Mouse (Mus musculus): ENCODE measurements around the gene Stk39.

Stk39 gene

GRCm38 (mm10) chr2:68334945-68335344 lies 137.1 kb downstream of the Stk39 start:
- DNase-seq: no peak

- DNase-seq: no peak
Measured at GRCm38 (mm10) chr2:68325306-68325705, 146.8 kb downstream of the Stk39 start.

DNA sequence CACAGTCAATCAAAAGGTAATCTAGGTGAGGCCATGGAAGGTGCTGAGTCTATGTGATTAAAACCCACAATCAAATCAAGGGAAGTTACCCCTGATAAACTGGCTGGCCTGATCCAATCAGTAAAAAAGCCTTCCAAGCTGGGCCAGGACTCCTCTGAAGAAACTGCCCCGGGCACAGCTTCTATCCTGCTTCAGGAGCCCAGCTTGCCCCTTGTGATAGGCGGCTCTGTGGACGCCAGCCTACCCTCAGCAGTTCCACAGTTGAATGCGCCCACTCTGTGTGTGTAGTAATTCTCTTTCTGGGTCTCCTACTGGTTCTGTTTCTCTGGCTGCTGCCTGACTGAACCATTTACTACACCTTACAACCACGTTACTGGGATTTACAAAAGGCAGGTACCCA lies 150.8 kb downstream of the Stk39 start:
- no peak for DNase-seq

- peak; percentile 43 to 67 for DNase-seq
Measured at GRCm38 (mm10) chr2:68320670-68321069, 151.4 kb downstream of the Stk39 start.

DNA sequence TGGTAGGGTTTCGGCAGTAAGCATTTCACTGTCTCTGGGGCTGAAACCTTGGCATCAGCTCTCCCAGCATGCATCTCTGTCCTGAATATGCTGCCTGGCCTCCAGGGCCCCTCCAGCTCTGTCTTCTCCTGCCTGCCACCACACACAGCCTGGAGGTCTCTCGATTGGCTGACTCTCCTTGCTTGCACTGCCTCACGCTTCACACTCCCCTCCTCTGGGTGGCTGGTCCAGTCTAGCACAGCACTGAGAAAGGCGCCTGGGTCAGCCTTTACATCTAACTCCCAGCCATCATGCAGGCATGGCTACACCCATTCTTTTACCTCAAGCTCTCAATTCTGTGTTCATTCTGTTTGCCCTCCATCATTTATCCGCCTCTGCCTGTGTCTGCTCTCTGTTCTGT lies 153.6 kb downstream of the Stk39 start:
- no peak for DNase-seq

- no peak for DNase-seq
Measured at GRCm38 (mm10) chr2:68317895-68318294, 154.2 kb downstream of the Stk39 start.

DNA sequence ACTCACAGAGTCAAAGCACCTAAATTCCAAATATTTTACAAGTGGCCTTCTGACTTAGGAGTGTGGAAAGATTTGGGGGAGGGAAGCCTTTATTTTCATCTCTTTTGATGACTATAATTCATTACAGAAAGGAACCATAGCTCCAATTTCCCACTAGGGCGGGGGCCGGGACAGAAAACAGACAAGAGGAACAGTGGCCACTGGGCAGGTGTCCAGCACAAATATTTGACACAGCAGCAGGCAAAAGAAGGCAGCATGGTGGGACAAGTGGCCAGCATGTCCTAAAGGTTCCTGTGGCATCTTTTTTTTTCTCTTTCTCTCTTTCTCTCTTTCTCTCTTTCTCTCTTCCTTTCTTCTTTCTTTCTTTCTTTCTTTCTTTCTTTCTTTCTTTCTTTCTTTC lies 154.6 kb downstream of the Stk39 start:
- no peak for DNase-seq

DNA sequence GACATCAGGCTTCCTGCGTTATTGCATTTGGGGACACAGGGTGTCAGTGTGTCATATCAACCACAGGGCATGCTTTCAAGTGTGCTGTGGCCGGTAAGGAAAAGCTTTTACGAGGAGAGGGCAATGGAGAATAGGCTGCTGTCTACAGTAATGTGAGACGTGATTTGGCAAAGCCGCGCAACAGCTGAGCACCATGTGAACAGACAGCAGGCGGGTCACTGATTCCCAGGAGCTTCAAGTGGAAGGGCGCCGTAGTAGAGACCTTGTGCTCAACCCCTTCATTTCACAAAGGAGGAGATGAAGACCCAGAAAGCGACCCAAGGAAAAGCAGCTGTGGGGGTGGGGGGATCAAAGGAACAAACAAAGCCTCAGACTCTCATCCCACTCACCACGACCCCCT lies 156.8 kb downstream of the Stk39 start:
- no peak for DNase-seq

- peak in 1 of 2 experiments; percentile 25 for DNase-seq
Measured at GRCm38 (mm10) chr2:68310121-68310520, 161.9 kb downstream of the Stk39 start.

GRCm38 (mm10) chr2:68306519-68306918 lies 165.5 kb downstream of the Stk39 start:
- DNase-seq: no peak

DNA sequence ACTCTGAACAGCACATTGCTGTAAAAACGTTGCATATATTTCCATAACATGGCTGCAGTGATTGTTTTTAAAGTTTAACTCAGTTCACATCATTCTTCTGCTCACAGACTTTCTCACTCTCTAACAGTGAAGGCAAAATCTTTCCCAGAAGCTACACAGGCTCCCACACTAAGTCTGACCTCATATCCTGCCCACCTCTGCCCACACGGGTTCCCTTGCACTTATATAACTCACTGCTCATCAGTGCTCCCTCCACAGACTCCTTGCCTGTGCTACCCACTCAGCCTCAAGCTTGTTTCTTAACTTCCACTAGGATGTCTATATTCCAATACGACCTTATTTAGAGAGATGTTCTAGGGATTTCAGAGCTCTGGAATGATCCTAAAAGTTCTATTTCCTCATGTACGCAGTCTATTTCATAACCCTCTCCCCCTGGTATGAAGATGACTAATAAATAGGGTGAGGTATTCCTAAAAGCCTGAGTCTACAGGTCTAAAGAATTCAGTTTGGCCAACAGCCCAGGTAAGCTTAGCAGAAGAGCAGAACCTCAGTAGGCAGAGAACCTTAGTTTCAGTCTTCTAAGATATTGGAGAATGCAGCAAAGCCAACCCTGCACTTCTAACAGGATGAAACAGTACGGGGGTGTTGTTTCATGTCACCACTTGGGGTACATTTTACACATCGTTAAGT lies 167.2 kb downstream of the Stk39 start:
- DNase-seq: no peak

- DNase-seq: no peak
Measured at GRCm38 (mm10) chr2:68301811-68302542, 170.1 kb downstream of the Stk39 start.

DNA sequence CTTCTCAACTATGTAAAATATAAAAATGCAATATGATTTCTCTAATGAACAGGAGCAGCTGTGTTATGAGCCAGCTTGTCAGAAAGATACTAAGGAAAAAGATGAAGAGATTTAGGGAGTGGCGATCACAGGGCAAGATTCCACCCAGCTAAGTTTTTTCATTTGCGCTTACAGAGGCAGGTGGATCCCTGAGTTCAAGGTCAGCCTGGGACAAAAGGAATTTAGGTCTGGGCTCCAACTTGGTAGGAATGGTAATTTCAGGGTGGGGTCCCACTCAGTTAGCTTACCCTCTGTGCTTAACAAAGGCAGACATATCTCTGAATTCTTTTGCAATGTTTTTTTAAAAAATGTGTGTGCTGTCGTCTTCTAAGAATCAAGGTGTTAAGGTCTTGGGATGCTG lies 173.7 kb downstream of the Stk39 start:
- DNase-seq: no peak

DNA sequence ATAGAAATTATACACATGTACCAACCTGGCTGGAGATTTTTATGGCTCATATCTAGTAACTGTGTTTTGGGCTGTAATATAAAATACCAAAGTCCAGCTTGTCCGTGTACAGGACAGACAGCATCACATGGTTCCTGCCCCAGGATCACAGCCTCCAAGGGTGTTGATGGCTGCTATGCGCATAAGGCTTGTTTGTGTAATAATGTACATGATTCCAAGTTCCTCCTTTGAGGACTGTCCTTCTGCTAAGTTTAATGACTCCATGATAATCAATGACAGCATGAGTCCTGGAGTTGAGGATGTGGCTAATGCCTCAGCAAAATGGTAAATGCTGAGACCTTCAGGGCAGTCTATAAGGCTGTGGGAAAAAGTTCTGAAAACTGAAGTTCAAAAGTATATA lies 174.1 kb downstream of the Stk39 start:
- no peak for DNase-seq

DNA sequence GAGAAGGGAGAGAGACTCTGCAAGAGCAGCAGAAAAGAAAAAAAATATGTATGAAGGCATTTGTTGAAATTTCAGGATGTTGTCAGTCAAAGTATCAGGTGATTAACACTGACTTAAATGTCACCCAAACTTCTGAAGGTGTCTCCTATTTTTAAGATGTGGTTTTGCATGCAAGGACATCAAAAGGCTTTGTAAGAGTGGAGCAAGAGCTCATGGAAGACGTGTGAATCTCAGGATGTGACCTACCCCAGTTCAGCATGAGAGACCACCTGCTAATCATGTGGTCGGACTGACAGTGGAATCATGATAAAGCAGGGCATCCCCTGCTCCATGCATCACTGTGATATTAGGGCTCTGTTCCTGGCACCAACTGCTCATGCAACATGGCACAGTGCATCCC lies 175.3 kb downstream of the Stk39 start:
- DNase-seq: no peak

- no peak for DNase-seq
Measured at GRCm38 (mm10) chr2:68292539-68293320, 179.3 kb downstream of the Stk39 start.

DNA sequence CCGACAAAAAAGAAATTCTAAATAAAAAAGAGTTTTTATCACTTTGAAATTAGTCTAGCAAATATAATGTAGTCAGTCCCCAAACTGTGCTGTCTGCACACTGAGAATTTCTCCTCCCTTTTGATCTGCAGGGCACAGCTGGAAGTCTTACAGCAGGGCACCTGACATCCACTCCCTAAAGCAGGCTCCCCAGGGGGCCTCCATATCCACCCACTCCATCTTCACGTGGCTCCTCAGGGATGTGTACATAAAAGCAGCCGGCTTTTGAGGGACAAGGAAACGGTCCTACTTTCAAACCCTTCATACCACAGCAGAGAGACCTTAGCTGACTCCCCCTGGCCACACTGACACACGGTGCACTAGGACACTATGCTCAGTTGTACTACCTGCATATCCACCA lies 180.2 kb downstream of the Stk39 start:
- no peak for DNase-seq

GRCm38 (mm10) chr2:68289961-68290360 lies 182.1 kb downstream of the Stk39 start:
- no peak for DNase-seq

GRCm38 (mm10) chr2:68289177-68289576 lies 182.9 kb downstream of the Stk39 start:
- no peak for DNase-seq

DNA sequence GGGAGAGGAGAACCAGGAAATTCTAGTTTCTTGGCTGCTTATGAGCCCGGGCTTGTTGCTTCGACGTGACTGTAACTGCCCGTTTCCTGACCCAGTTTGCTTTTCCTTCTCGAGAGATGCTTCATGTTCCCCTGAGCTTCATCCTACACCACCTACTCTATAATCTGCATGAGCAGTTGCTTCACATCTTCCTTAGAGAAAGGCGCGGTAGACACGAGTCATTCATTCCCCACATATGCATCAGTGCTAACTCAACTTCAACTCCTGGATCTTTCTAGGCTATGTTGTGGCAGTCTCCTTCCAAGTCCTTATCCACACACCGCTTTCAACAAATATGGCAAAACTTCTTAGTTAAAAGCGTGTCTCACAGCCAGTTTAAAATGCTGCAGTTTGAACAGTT lies 184.0 kb downstream of the Stk39 start:
- no peak for DNase-seq

DNA sequence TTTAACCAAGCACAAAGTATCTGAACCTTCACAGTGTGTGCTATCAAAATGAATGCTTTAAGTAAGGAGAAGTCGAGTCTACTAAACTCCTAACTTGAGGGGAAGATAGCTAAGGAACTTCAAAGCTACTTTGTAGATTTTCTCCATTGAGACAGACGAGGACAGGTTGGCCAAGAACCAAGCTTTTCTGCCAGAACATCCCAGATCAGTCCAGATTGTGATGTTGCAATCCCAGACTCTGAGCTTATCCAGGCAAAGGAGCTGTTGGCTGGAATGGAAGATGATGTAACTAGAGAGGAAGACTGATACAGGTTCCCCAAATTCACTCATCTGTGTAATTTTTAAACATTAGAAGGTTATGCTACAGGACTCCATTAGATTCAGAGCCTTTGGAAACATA lies 187.7 kb downstream of the Stk39 start:
- DNase-seq: no peak

DNA sequence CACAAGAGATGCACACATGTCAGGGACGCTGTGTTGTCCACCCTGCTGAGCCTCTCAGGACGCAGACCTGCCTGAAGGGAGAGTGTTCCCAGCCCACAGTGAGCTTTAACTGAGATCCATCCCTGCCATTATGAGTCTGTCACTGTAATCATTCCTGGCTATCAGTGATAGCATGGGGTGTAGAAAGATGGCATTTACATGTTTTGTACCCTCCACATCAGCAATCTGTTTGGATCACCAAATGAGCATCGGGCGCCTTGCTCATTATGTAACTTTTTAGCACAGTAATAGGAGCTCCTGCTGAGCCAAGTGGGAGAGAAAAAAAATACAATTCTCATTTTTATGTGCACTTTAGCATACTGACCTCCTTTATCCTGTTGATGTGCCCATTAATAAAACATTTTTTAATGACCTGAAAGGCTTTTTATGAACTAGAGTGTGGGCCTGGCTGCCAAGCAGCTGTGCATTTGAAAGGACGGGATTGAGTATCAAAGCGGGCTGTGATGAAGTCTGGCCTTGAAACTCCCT lies 189.0 kb downstream of the Stk39 start:
- no peak for DNase-seq

GRCm38 (mm10) chr2:68281575-68281974 lies 190.5 kb downstream of the Stk39 start:
- no peak for DNase-seq

GRCm38 (mm10) chr2:68271301-68271700 lies 200.8 kb downstream of the Stk39 start:
- DNase-seq: no peak
